Mouse (Mus musculus): Measurements from ENCODE around the gene St6galnac6. TPM values are rescaled to one million over a fixed set of nuclear protein-coding genes. Genes with fewer than 3 reads are reported as not detected.
A peak's percentile ranks its signal among the peaks of the same experiment; 100 is the strongest.

Gene St6galnac6
- total RNA-seq, 2 experiments from 2014 or later = 14.2 to 16.2 TPM

GRCm38 (mm10) chr2:32631737-32632394, 32.4 kb downstream of the St6galnac6 start:
- ATAC-seq (replicated peaks; ENCODE audit: poor library complexity, severe bottlenecking) = peak; percentile 80

- ATAC-seq (replicated peaks; ENCODE audit: poor library complexity, severe bottlenecking) = no peak
These were observed 34.2 kb downstream of the St6galnac6 start for GRCm38 (mm10) chr2:32633660-32634059.

DNA sequence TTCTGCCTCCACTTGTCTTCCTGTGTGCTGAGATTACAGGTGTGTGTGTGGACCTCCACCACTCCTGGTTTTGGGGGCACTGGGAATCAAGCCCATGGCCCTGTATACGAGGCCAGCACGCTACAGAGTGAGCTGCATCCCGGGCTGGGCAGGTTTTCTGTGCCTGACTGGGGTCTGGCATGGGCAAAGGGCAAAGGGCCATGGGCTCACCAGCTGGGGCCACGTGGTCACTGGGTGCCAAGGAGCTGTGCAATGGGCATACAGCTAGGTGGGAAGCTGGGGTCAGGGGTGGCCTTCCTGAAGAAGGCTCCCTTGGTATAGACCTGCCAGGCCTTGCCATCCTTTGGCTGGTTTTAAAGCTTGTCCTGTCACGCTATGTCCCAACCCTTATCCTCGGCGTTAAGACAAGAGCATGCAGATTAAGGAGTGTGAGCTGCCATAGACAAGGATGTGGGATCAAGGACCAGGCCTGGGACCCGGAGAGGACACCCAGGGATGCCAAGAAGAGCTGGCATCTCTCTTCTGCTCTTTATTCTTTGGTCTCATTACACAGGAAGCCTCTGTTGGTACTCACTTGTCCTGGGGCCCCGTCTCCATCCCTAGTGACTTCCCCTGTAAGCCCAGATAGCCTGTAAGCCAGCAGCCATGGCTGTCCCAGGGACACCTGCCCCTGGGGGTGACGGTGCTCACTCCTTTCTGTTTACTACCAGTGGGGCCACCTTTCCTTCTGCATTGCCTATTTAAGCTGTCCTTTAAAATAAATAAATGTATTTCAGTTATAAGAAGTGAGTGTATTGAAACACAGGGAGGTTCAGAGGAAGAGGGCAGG, 35.0 kb downstream of the St6galnac6 start:
- ATAC-seq (replicated peaks; ENCODE audit: poor library complexity, severe bottlenecking) = no peak

DNA sequence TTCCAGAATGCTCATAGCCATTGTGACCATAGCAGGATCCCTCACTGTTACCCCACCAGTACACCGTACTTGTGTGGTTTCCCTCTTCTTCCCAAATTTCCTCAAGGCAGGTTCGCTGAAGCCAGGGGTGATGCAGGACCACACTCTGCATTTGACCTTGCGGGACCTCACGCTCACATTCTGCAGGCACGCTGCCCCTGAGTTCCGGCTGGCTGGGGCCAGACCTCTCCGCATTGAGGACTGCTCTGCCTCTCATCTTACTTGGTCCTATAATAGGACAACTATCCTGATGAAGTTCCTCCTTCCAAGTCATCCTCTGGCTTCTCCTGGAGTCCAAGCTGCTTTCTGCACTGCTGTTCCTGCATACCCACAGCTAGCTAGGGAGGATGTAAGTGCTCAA, 37.1 kb downstream of the St6galnac6 start:
- ATAC-seq (replicated peaks; ENCODE audit: poor library complexity, severe bottlenecking) = no peak

DNA sequence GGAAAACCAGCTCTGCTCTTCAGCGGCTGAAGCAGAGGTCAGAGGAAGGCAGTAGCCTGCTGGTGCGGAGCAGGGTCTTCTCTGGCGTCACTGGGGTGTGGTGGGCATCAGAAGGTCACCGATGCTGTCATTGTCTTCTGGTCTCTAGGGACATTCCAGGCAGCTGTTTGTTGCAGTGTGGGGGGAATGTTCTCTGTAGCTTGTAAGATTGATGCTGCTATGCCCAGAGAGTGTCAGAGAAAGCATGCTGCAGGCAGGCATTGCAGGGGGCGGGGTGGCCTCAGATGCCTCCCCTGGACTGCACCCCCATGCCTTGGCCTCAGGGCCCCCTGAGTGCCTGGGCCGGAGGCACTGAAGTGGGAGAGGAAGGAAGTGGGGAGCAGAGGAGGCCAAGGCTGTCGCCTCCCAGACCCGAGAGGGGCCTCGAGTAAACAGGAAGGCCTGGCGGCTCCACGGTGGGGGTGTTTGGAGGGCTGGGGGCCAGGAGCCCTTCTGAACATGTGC, 38.3 kb downstream of the St6galnac6 start:
- peak; percentile 92 for ATAC-seq (replicated peaks; ENCODE audit: poor library complexity, severe bottlenecking)

GRCm38 (mm10) chr2:32639632-32640031, 40.1 kb downstream of the St6galnac6 start:
- ATAC-seq (replicated peaks; ENCODE audit: poor library complexity, severe bottlenecking) = no peak

DNA sequence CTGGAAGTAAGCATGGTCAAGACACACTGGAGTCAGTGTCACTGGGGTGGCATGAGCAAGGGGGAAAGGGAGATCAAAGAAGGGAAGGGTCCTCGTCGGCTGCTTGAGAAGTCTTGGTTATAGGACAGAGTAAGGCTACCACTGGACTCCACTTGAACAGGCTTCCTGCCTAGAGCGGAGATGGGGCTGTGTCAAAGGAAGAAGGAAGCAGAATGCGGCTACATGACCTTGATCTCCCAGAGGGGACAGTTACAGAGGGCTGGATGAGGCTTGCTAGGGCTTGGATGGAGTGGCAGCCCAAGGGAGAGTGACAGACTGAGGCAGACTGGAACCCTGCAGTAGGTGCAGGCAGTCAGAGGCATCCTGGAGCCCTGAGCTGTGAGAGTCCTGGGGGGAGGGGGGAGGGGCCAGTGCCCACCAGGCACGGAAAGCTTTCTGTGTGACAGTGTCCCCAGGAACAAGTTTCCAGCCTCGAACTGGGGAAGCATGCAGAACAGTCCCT, 41.1 kb downstream of the St6galnac6 start:
- no peak for ATAC-seq (replicated peaks; ENCODE audit: poor library complexity, severe bottlenecking)

- no peak for ATAC-seq (replicated peaks; ENCODE audit: poor library complexity, severe bottlenecking)
These were observed 42.3 kb downstream of the St6galnac6 start for GRCm38 (mm10) chr2:32641810-32642209.

DNA sequence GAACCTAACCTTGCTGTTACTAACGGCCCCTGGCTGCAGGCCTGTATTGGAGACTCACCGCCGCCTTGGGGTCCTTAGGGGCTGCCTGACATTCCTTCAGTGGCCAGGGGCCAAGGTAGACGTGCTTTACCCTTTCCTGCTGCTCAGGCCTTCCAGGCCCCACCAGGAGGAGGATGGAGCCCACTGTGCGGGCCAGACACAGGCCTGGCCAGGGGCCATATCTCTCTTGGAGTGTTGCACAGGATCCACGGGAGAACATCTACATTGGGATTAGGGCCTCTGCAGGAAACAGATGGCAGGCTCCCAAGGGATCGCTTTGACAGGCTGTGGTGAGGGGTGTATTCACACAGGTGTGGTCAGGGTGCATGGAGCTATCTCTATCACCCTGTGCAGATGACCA, 43.3 kb downstream of the St6galnac6 start:
- ATAC-seq (replicated peaks; ENCODE audit: poor library complexity, severe bottlenecking) = no peak

GRCm38 (mm10) chr2:32644083-32644482, 44.6 kb downstream of the St6galnac6 start:
- no peak for ATAC-seq (replicated peaks; ENCODE audit: poor library complexity, severe bottlenecking)

- ATAC-seq (replicated peaks; ENCODE audit: poor library complexity, severe bottlenecking) = no peak
These were observed 45.4 kb downstream of the St6galnac6 start for GRCm38 (mm10) chr2:32644799-32645475.

GRCm38 (mm10) chr2:32645647-32646046, 46.1 kb downstream of the St6galnac6 start:
- no peak for ATAC-seq (replicated peaks; ENCODE audit: poor library complexity, severe bottlenecking)

DNA sequence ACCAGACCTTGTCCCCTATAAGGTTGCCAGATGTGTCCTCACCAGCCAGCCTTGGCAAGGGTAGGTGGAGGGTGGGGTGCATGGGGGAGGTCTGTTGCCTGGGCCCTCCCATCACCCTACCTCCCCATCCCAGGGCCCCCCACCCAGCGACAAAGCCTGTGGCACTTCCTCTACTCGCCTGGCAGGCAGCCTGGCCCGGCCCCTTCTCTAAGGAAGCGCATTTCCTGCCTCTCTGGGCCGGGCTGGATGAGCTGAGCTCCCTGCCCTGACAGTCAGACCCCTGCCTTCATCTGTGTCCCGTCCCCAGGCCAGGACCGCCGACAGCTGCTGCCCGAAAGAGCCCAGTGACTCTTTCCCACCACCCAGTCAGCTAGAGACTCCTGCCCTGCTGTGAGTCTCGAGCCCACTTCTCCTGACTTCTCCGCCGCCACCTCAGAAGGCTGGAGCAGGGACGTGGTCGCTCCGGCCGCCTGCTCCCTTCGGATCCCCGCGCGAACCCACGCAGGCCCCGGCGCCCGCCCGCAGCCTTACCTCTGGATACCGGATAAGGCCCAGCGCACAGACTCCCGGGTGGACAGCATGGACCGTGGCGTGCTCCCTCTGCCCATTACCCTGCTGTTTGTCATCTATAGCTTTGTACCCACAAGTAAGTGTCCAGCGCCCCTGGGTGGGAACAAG, 47.0 kb downstream of the St6galnac6 start, which contains the start of gene Eng:
Eng (plus strand) TSS at position 217 of the 678 bp plus-strand sequence.
- ATAC-seq (replicated peaks; ENCODE audit: poor library complexity, severe bottlenecking) = peak; percentile 74

DNA sequence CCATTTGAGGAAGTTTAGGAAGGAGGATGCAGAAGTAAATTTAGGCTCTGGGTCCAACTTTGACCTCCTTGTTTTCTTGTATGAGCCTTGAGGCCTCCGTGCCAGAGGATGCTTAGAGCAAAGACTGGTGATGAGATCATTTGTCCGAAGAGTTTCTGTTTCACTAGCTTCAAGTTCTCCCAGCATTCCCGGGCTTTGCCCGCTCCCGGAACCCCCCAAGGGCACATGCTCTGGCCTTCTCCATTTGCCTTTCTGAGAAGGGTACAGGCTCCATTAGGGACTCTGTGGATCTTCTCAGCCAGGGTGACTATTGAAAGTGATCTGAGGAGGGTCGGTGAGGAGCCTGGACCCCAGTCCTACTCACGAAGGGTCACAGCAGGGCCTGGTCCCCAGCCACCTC, 47.9 kb downstream of the St6galnac6 start:
- ATAC-seq (replicated peaks; ENCODE audit: poor library complexity, severe bottlenecking) = no peak

- ATAC-seq (replicated peaks; ENCODE audit: poor library complexity, severe bottlenecking) = no peak
These were observed 54.3 kb downstream of the St6galnac6 start for GRCm38 (mm10) chr2:32653764-32654163.

- ATAC-seq (replicated peaks; ENCODE audit: poor library complexity, severe bottlenecking) = peak; percentile 82
These were observed 55.4 kb downstream of the St6galnac6 start for GRCm38 (mm10) chr2:32654743-32655393.

DNA sequence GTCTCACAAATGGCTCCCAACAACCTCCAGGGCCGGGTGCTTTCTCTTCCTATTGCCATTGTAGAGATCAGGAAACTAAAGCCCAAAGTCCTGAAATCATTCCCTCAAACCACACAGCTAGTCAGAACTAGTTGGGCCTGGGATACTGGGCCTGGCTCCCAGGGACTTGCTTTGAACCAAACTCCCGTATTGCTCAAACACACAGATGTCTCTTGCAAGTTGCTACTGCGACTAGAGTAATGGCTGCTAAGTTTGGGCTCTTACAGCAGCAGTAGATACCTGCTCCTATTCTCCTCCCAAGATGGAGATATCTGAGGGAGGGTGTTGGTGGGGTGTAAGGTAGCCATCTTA, 55.9 kb downstream of the St6galnac6 start:
- 0 out of 2 replicates have a peak, but pooled peaks have one; percentile 8 for ATAC-seq (replicated peaks; ENCODE audit: poor library complexity, severe bottlenecking)

DNA sequence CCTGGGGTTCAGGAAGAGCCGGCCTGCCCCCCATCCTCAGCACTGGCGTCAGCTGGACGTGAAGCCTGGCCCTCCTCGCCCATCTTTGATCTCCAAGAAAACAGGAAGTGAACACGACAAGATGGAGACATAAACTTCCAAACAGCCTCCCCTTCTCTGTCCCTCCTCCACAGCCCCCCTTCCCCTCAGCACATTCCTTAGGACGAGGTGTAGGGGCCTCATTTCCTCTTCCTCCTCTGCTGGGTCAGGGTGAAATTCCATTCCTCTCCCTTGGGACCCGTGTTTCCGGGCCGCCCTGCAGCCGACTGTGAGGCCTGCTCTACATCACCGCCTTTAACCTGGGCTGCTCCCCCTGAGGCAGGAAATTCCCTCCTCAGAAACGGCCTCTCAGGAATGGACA, 56.3 kb downstream of the St6galnac6 start:
- ATAC-seq (replicated peaks; ENCODE audit: poor library complexity, severe bottlenecking) = peak; percentile 15; the same call in 1 of the 2 replicates

DNA sequence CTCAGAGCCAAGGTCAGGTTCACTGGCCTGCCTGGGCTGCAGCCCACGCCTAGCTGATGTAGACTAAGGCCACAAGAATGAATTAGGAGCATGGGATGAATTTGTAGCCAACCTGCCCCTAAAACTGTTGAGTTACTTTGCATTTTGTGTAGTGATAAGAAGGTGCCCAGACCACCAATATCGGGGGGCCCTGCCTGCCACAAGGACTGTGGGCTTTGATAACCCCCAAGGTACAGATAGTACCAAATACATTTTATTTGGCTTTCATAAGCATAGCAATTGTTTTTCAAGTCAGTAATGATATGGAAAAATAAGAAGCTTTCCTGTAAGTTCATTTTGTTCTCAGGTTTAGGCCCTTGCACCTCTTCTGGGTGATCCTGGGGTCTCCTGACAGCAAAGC, 59.4 kb downstream of the St6galnac6 start:
- ATAC-seq (replicated peaks; ENCODE audit: poor library complexity, severe bottlenecking) = no peak

Measured in granulocyte monocyte progenitor cell, adult 5-6 weeks (primary cell).